Comparison of ENCODE assay signal across 10 mouse cellular contexts in genomic region chr8:57589176-57589575, GRCm38 (mm10).
DNase-seq lines count a peak whose midpoint lies in the region; ATAC-seq lines count a peak whose summit lies in the region.
"Had no signal": no experiment of that assay in that cellular context is flagged by ENCODE, and none has a peak within 500 bp of the region (broad histone marks: within the 10 kb centered on the region; RNA-seq: fewer than 3 reads in every experiment).

No protein-coding gene starts in this region.

- peak; percentile 69 for DNase-seq in adrenal gland, adult 2 months
- DNase-seq in adrenal gland, postnatal 4 days (ENCODE audit: low spot score in 2 of 2), result no peak
- peak; percentile 55 to 56 for DNase-seq in left cerebral cortex, adult 18-20 months (ENCODE audit: low spot score in 2 of 2)
- no peak for DNase-seq in left cerebral cortex, postnatal 4 days
- peak; percentile 18 to 42 for DNase-seq in right cerebral cortex, postnatal 36 days (ENCODE audit: low spot score in 2 of 2)
- no peak for DNase-seq in urinary bladder, postnatal 25 days (ENCODE audit: low spot score)
- no peak for DNase-seq in heart, postnatal 36 days
- DNase-seq: B cell, adult 2 months; lung, postnatal 36 days had no signal

- ATAC-seq in common myeloid progenitor, adult 5-6 weeks (replicated peaks; ENCODE audit: low read depth, poor library complexity, severe bottlenecking), result 0 out of 2 replicates have a peak, but pooled peaks have one; percentile 15

- intact Hi-C loops in left cerebral cortex, postnatal 4 days (cut with DNase I), result no loop called here
- intact Hi-C loops in heart, postnatal 36 days (cut with DNase I), result no loop called here

Comparison
In these comparisons a context has a peak if more than half of its experiments do, and no peak if none do; other contexts are left out.
1. DNase-seq: peak in adrenal gland, adult 2 months (single experiment), left cerebral cortex, adult 18-20 months (2 of 2) and right cerebral cortex, postnatal 36 days (2 of 2); none in adrenal gland, postnatal 4 days (0 of 2), left cerebral cortex, postnatal 4 days (single experiment), urinary bladder, postnatal 25 days (single experiment) and heart, postnatal 36 days (0 of 2).